Mouse (Mus musculus) testis, adult 2 months (tissue): ENCODE results near the gene Neurog3.

ENCODE experiments used
- CTCF ChIP-seq: fragments of 200-500 bp; IDR thresholded peaks from 2 replicates; pipeline ENCODE4 v1.5.1; 2012; ENCODE audit warnings: low read depth, mild to moderate bottlenecking, inconsistent platforms, low read length, moderate library complexity; ENCODE audit not compliant: control insufficient read depth, insufficient read depth, insufficient replicate concordance
- POLR2A ChIP-seq: fragments of 200-500 bp; IDR thresholded peaks from 2 replicates; pipeline ENCODE4 v1.6.1; 2012; ENCODE audit warnings: low read depth, mild to moderate bottlenecking, inconsistent platforms, low read length, moderate library complexity; ENCODE audit not compliant: control insufficient read depth

- TF ChIP-seq CTCF (no peak), POLR2A (no peak)
Observed at GRCm38 (mm10) chr10:62111207-62111576, 21.7 kb upstream of the Neurog3 start.
